Mouse (Mus musculus) frontal cortex, postnatal 25 days (tissue): ENCODE measurements around the gene Rasal3.

ENCODE experiments used
- DNase-seq, 2 experiments: peaks; one replicate each; pipeline ENCODE4 v3.0.0; 2022; ENCODE audit warnings: low spot score in 2 of 2

Rasal3 gene

DNA sequence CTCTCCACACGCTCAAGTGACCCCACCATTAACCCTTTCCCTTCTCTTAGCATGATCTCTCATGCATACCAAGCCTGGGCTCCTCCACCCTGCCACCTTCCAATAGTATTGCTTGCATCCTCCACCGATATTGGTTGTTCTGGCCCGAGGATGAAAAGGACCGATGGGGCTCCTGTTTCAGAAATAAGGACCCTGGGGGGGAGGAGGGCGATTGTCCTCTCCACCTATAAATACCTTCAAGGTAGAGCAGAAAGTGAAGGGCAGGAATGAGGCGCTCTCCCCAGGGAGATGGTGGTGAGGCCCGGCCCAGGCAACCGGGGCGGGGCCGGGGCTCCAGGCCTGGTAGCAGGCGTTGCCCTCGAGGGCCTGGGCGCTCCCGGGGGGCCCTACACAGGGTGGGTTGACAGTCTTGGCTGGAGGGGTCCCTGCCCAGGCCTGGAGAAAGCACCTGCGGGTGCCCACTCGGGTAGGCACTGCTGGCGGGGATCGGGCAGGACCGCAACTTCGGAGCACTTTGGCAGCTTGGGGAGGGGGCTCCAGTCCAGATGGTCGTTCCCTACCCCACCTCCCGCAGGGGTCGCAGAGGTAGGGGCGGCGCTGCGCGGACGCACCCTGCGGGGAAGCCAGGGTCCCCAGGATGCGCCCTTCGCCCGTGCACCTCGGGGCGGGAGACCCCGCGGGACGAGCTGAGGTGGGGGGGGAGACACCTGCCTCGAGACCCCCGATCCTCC is 14.8 kb downstream of the Rasal3 start:
- peak in 1 of 2 experiments; percentile 17 for DNase-seq

DNA sequence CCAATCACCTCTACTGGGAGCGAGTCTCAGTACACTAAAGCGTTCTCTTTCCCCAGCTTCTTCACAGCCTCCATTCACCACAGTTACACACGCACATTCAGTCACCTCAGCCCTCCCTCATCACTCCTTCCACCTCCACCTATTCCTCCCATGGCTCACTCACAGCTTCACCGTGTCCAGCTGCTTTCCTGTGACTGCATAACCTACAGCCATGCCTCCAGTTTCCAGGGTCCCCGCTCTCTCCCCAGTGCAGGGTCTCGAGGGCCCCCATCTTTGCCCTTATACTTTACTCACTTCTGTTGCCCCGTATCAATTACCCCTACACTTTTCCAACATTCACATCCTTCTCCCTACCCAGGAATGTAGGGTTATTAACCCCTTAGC is 15.4 kb downstream of the Rasal3 start:
- no peak for DNase-seq

DNA sequence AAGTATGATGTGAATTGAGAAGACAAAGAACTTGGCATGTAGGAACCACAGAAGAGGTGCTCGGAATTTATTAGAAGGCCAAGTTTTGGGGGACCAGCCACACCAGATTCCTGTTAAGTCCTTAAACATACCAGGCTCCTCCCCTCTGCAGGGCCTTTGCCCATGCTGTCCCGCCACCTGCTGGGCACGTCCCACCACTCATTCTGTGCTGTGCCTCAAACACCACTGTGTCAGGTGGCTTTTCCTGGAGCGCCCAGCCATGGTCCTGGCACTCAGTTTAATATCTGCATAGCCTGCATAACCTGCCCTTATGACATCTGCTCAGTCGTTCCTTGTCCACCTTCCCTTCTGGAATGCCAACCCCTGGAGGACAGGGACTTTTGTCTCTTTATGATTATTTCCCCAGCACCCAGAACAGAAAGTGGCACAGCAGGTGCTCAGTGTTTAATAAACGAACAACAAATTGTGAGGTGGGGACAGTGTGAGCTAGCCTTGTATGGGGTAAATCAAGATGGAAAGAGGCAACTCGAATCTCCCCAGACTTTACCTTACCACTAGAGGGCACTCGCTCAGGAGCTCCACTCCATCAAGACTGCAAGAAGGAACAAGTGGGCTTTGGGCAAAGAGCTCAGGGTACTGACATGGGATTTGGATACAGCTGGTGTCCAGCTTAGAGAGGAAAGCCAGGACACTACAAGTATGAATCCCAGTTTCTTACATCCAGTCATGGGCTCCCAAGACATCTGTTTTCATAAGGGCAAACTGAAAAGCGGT is 16.5 kb downstream of the Rasal3 start:
- no peak for DNase-seq

DNA sequence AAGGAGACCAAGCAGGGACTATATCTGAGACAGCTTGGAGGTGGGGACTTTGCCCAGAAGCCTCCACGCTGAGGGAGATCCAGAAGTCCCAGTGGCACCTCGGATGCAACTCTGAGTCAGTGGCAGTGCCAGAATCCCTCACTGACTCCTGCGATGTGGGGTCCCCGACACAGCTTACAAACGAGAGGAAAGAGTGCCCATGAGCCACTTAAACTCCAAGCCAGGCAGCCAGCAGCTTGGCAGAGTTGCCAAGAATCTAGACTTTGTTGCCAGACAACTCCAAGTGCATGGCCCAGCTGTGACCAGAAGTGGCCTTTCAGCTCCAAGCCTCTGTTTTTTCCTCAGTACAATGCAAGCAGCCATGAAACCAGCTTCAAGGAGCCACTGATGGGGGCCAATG is 19.7 kb downstream of the Rasal3 start:
- DNase-seq, result peak in 1 of 2 experiments; percentile 3

DNA sequence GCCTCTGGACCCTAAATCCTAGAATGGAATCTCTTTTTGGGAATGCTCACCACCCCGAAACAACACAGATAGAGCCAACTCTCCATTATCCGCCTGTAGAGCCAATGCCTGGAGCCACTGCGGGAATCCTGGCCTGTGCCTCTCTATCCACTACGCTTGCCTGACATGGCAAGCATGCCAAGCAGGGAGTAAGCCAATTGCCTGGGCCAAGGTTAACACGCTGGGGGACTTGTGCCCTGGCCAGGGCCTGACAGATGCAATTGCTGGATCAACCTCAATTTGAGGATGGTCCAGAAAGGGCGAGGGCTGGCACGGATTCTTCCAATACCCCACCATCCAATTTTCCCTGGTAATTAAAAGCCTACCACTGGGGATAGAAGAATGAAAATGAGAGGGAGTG is 20.8 kb downstream of the Rasal3 start:
- peak in 1 of 2 experiments; percentile 15 for DNase-seq

DNA sequence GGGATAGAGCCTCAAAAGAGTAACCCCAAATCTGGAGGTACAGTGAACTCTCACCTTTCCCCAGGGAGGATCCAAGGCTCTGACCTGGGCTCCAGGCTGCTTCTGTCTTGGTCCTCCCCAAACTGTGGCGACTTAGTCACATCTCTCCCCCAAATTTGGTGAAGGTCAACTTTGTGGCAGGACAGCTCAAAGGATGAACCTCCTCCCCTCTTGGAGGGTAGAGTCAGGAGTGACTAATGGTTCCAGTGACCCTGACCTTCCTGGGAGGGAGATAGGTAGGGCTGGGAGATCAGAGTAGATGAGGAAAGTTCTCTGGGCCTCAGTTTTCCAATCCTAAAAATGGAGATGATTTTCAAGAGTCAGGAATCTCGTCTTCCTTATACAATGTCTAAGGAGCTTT is 24.6 kb downstream of the Rasal3 start:
- DNase-seq, result no peak

DNA sequence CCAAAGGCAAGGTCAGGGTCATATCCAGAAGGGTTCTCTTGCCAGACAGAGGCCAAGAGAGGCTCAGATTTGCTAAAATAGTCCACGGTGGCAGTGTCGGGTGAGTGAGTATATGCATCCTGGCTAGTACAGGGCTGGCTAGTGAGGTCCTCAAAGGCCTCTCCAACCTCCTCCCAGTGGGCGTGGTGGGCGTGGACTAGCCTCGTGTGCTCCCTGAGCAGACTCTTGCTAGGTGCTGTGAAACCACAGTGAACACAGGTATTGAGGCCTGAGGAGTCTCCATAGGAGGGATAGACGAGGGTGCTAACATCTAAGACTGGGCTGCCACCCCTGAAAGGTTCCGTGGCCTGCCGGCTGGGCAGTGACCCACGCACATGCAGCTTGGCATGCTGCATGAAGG is 26.2 kb downstream of the Rasal3 start:
- no peak for DNase-seq

DNA sequence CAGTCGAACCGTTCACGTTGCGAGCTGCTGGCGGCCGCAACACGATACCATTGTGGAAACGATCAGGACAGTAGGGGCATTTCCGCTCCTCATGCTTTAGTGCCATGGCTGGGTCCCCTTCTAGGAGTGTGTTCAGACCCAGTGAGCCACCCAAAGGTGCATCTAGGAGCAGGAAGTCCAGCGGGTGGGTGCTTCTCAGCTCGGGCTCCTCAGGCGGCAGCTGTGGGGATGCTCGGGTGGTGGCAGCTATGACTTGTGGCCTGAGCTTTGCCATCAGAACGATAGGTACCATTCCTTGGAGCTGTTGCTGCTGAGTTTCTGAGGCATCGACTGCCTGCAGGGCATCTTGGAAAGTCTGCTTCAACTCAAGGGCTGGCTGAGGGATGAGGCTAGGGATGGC is 26.9 kb downstream of the Rasal3 start:
- DNase-seq, result no peak

DNA sequence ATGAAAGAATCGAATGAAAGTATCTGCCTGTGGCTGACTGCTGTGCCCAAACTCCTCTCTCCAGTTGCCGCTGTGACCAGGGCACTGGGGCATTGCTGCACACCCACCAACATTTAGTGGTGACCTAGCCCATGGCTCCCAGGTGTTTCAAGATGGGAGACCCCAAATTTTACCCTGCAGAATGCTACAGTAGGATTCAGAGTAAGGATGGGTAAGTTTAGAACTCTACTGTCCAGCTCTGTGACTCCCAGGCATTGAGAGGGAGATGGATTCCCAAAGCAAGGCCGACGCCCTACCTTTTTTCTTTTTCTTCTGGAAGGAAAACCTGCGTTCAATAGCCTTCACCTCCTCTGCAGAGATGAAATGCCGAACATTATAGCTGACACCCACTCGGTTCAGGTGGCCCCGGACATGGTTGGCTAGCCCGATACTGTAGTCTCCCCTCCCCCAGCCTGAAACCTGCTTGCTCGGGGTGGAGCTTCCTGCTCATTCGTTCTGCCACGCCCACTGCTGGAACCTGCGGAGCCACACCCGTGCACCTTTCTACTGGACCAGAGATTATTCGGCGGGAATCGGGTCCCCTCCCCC is 34.3 kb downstream of the Rasal3 start:
- DNase-seq, result no peak

DNA sequence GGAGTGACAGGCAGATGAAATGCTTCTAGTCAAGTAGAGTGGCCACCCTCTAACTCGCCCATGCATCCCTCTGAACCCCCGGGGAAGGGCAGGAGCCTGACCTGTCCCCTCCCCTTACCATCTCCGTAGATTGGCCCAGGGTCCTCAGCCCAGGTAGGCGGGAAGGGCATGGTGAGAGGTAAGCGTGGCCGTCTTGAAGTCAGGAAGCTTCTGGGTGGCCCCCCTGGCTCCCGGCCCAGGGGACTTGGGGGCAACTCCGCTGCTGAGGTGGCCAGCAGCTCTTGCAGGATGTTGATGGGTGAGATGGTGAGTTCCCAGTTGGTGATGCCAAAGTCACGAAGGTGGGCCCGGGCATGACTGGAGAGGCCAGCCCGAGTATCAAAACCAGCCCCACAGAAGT is 35.7 kb downstream of the Rasal3 start:
- no peak for DNase-seq

DNA sequence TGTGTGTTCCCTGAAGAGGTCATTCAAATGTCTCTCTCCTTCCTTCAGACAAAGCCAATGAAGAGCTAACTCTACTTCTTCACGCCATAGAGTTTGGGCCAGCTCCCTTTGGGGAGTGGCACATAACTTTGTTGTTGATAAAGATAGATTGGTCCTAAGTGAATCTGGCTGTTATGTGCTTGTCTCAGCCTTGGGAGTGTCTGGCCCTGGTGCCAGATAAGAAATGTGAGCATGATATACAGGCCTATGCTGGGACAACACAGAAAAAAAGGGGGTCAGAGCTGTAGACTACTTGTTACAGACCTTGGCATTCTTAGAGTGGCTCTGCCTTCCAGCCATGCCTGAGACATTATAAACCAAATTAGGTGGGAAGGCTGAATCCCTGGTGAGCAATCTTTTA is 38.1 kb downstream of the Rasal3 start:
- no peak for DNase-seq

DNA sequence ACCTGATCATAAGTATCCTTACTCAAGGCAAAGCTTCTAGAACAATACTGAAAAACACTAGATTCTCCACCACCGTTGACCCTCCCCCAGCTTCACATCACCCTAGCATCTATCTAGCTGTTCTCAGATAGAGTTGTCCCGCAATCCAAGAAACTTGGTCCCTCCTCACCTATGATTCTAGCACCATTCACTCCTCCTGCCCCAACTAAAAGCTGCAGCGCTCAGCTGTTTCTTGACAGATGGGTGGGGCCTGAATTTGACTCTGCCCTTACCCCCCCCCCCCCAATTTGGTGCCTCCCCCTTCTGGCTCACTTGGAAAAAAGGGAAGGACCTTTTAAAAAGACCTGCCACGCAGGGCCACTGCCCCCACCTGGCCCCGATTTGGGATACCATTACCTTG is 38.5 kb downstream of the Rasal3 start:
- no peak for DNase-seq

DNA sequence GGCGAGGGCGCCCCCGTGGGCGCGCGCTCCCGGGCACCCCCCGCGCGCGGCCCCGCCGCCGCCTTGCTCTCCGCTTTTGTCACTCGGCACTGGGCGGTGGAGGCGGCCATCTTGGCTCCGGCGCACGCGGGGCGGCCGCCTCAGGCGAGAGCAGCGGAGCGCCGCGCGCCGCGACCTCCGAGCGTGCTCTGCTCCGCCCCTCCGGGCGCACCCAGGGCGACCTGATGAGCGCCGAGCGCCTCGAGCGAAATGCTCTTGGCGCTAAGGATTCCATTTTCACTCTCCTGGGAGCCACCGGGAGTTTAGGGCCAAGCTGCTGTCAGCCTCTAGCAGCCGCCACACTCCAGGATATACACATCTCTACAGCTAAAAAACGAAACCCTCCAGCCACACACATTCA is 39.1 kb downstream of the Rasal3 start:
- DNase-seq, result peak; percentile 69 to 70

DNA sequence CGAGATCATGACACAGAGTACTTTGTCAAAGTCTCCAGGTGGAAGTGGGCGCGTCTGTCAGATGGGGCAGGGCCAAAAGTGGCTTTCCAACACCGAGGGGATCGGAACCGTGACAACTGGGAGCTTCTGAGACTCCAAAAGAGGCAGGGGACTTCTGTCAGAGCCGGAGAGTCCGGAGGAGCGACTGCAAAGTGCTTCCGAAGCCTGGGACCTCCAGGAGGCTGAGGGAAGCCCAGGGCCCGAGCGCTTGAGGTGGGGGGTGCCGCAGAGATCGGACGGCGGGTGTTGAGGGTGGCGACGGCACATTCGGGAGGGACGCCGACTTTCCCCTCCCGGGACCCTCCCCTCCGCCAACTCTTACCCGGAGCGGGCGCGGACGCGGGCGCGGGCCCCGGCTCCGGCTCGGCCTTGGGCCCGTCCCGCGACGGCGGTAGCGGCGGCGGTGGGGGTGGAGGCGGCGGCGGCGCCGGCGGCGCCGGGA is 39.5 kb downstream of the Rasal3 start:
- DNase-seq, result no peak

DNA sequence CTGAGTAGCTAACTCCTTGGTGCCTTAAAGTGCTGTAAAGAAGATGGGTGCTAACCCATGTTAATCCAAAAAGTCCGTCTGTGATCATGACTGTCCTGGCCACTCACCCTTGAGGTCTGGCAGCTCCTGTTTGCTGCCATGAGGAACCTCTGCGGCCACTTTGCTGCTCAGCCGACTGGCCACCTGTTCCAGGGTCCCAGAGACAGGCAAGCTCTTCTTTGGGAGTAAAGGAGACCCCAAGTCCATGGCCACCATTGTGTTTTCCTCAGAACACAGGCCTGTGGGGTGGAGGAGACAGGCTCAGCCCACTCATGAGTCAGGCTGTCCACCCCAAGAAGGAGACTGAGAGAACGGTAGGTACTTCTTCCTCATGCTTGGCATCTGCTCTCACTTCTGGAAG is 40.7 kb downstream of the Rasal3 start:
- no peak for DNase-seq

DNA sequence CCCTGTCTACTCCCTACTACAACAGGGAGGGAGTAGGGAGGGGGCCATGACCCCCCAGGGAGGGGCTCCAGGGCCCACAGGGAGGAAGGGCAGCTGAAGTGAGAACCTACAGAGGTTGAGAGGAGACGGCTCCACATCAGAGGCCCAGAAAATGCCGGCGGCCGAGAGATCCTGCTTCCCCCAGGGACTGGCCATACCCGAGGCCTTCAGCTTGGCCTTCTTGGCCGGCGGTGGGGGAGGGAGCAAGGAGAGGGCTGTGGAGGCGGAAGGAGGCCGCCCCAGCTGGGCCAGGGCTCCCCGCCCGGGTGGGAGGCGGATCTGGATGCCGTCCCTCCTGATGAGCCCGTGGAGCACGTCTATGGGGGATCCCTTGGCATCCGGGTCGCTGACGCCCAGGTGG is 43.5 kb downstream of the Rasal3 start:
- no peak for DNase-seq

DNA sequence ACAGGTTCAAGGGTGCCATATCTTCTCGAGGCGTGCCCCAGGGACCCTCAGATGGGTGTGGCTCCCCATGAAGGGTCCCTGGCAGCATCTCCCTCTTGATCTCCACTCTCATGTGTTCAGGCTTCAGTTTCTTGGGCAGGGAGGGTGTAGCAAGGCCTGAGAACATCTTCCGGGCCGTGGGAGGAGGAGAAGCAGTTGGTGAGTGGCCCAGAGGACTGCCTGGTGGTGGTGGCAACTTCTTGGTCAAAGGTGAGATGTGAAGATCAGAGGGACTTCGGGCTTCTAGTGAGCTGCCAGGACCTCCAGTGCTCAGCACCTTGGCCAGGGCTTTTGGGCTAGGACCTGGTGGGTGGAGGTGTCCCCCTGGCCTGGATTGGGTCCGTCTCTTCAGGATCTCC is 44.4 kb downstream of the Rasal3 start:
- DNase-seq, result no peak

DNA sequence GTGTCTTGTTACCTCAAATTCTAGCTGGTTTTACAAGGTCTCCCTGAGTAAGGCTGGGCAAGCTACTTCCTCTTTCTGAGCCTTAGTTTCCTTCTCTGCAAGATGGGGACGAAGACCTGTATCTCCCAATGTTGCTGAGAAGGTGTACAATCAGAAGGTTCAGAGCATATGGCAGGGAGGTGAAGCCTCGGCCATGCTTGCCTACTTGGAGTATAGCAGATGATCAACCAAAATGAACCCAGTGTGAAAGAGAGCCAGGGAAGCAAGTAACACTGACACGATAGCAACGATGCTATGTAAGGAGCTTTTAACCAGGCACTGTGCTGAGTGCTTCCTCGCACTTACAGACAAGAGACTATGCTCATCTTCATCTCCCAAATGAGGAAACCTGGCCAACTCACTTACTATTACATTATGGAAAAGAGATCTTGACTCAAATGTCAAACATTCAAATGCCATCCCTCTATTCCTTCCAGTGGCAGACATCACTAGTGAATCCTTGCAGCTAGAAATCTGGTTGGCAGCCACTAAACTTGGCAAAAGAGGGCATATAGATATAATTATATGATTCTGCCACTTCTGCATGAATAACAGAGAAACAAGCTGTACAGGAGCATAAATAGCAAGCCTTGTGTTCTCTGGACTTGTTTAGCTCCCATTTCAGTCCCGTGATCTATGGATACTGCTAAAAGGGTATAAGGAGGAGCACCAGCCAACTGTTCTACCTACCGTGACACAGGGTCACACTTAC is 45.0 kb downstream of the Rasal3 start:
- no peak for DNase-seq

DNA sequence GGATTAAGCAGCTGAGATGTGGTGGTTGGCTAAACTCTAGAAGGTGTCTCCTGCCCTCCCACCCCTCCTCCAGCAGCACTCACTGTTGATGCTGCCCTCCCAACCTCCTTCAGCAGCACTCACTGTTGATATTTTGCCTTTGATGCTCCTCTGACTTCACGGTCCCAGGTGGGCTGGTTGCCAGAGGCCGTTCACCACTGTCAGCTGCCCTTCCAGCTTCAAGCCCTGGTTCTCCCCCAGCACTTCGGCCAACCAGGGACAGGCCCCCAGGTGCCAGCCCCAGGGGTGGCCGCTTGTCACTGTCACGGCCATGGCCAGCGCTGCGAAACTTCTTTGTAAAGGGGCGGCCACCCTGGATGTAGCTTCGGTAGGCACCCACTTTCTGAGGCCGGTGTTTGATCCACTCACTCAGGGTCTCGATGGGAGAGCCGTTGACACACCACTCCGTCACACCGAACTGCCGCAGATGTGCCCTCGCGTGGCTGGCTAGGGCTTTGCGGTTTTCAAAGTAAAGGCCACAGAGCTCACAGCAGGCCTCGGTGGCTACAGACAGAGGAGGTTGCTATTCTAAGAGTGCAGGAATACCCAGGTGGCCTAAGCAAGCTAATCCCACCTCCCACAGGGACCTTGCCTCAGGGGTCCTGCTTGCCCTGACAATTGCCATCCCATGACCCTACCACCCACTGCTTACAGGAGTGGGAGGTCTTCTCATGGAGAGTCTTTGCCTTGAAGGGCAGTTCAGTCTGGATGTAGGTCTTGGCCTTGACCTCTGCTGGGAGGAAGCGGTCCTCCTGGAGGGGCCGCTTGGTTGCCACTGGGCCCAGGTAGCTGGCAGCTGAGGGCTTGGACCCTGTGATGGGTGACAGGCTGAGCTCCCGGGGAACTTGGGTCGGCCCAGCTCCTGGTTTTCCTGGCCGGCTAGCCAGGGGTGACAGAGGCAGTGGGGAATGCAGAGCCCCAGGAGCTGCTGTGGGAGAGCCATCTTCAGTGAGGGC is 46.3 kb downstream of the Rasal3 start:
- no peak for DNase-seq

DNA sequence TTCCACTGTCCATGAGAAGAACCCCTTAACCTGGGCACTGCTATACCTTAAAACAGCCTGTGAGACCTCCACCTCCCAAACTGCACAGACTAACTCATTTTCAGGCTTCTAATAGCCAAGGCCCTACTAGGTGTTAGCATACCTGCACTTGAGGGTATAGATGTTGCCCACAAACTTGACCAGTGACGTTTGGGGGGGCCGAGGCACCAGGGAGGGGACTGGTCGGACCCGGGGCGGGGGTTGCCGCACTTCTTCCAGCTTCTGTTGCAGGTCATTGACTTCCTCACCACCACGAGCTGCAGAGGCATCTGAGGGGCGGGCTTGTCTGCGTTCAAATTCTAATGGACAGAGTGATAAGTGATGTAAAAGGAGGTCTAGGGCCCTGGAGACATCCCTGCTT is 47.1 kb downstream of the Rasal3 start:
- DNase-seq, result no peak

DNA sequence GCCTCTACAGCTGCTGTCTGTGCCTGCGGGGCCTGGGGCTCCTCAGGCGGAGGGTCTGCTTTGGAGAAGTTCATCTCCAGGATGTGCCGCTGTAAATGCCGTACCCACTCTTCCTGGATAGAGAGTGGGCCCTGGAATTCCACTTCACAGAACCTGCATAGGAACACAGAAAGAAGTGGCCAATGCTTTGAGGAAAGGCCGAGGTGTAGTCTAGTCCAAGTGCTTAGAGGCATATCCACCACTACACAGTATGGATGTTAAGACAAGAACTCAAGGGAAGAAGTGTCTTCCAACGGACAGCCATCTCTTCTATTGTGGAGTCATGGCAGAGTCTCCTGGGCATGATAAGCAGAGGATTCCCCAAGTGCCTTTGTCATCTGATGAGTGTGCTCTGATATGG is 48.4 kb downstream of the Rasal3 start:
- no peak for DNase-seq
